Mouse (Mus musculus): Measurements from ENCODE around the gene Poln. TPM values are rescaled to one million over a fixed set of nuclear protein-coding genes. Genes with fewer than 3 reads are reported as not detected.

Gene Poln
- polyA plus RNA-seq (2012; rRNA removed; ENCODE audit: low replicate concordance), result 8.8 and 23.6 TPM in 2 replicates

DNA sequence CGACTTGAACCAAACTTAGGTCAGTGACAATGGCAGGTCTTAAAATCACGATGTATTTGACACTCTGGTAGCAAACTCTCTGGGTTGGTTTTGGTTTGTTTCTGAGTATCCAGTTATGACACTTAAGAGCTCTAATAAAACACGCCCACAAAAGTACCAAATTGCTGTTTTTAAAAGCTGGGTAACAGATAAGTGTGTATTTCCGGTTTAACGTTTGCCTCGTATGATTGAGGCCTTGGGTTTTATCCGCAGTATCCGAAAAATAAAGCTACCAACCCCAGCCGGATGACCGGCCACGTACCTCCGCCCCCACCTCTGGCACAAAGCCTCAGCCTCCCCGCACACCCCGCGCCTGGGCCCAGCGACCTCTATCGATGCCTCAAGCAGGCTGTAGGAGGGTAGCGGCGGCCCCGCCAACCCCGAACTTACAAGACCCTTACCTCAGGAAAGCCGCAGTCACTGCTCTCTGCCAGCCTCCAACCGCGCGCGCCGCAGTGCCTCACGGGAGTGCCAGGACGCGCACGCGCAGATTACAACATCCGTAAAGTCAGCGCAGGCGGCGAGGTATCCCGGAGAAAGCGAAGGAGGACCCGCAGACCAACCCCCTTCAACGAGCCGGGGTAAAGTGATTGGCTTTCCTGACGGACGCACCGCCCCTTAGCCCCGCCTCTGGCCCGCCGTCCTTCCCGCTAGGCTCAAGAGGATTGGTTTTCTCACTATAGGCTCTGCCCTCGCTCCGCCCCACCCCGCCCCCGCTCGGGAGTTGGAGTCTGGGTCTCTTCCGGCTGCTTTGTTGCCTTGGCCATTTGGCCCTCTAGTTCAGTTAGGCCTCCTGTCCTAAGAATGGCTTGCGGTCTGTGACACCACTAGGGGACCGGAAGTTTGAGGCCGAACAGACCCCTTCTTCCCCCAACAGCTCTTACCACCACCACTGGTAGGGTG lies at the start of gene Poln, which contains the start of gene Haus3:
Gene Poln, minus strand, starts transcription at position 499 of the 942 bp plus-strand sequence.
Gene Haus3, minus strand, starts transcription at position 578 of the 942 bp plus-strand sequence.

GRCm38 (mm10) chr5:34187601-34188316 lies 18.5 kb upstream of the Poln start, which contains the start of gene Mxd4:
Gene Mxd4 (minus strand): TSS chr5:34187720.

DNA sequence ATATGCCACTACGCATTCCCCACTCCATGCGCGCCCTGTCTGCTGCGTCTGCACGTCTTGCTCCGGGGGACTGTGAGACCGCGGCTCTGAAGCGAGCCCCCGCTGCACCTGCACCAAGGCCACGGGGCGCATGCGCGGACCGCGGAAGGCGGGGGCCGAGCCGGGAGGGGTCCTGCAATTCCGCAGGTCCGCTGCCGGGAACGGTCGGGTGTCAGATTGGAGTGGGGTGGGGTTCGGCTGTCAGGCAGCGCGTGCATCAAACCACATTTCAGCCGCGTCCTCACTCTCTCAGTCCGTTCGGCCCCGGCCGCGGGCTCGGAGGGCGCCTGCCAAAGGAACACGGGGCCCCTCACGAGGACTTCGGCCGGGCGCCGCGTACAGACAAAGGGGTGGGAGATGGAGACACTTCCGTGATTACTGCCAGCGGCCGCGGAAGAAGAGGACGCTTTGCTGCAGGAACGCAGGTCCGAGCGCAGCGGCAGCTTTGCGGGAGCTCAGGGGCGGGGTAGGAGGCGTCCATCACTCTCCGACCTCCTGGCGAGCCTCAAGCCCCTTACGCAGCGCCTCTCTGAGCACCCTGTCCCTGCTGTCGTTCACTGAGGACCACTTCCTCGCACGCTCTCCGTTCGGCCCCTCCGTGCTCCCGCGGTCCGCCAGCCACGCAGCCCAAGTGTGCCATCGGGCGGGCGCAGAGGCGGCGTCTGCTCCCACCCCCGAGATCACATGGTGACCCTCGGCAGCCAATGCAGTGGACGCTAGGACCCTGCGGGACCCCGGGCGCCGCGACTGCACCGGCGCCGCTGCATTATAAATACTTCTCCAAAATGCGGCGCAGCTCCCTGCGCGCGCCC lies 173.2 kb downstream of the Poln start, which contains the start of gene Nat8l:
Gene Nat8l, plus strand, starts transcription at position 142 of the 851 bp plus-strand sequence.

DNA sequence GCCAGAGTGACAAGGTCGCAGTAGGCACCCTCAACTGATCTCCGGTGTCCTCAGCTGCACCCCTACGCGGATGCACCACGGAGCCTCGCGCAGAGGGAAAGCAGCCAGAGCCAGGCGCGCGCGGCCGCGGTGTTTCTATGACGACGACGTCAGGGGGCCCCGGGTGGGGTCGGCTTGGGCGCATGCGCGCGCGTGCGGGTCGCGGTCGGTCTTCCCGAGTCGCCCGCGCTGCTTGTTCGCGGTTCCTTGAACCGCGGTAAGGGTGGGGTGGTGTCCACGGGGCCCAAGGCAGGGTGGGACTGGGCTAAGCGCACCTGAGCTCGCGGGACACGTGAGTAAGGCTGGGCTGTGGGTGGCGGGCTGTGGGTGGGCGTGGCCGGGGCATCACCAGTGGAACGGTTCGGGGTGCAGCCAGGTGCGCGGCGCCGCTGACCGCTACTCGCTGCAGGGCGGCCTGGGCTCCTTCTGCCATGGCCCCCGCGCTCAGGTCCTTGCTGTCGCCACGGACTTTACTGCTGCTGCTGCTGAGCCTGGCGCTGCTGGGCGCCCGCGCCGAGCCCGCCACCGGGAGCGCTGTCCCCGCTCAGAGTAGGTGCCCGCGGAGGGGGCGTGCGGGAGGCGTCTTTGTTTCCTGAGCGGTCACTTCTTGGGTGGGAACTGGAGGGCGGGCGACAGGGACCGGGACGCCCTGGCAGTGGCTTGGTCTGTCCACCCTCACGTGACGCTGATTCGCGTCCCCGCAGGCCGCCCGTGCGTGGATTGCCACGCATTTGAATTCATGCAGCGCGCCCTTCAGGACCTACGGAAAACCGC lies 185.7 kb downstream of the Poln start, which contains the start of gene Gm1673:
Gene Gm1673, plus strand, starts transcription at position 125 of the 813 bp plus-strand sequence.

Other genes with a start within 250 kb of the Poln start
- gene Nelfa, start 233.0 kb downstream of the Poln start, polyA plus RNA-seq (2012; rRNA removed; ENCODE audit: low replicate concordance), result 29.7 and 39.6 TPM in 2 replicates
- gene Gm1673, start 186.0 kb downstream of the Poln start, polyA plus RNA-seq (2012; rRNA removed; ENCODE audit: low replicate concordance), result 7.6 and 31.3 TPM in 2 replicates
- gene Nat8l, start 173.5 kb downstream of the Poln start, polyA plus RNA-seq (2012; rRNA removed; ENCODE audit: low replicate concordance), result 70.2 and 99.3 TPM in 2 replicates
- gene Haus3, start 79 bp upstream of the Poln start, polyA plus RNA-seq (2012; rRNA removed; ENCODE audit: low replicate concordance), result 0.76 and 1.7 TPM in 2 replicates
- gene Mxd4, start 18.3 kb upstream of the Poln start, polyA plus RNA-seq (2012; rRNA removed; ENCODE audit: low replicate concordance), result 233 and 332 TPM in 2 replicates
- gene Zfyve28, start 119.0 kb upstream of the Poln start, polyA plus RNA-seq (2012; rRNA removed; ENCODE audit: low replicate concordance), result 3.1 and 7.0 TPM in 2 replicates
- gene Cfap99, start 119.2 kb upstream of the Poln start, polyA plus RNA-seq (2012; rRNA removed; ENCODE audit: low replicate concordance), result 0.07 and 0.09 TPM in 2 replicates
- gene Rnf4, start 166.8 kb upstream of the Poln start, polyA plus RNA-seq (2012; rRNA removed; ENCODE audit: low replicate concordance), result 51.0 and 113 TPM in 2 replicates
- 38.5 and 47.4 TPM in 2 replicates for gene Fam193a, start 200.5 kb upstream of the Poln start, polyA plus RNA-seq (2012; rRNA removed; ENCODE audit: low replicate concordance)